Mouse (Mus musculus) gastrocnemius, postnatal 4 days (tissue): Measurements from ENCODE around the gene Dpagt1. TPM values are rescaled to one million over a fixed set of nuclear protein-coding genes. Genes with fewer than 3 reads are reported as not detected.
A peak's percentile ranks its signal among the peaks of the same experiment; 100 is the strongest.
"Not testable (repeated sequence)": the region's sequence is repeated elsewhere in the genome, so short reads cannot be mapped to it uniquely, and the experiment has no call there.

Source experiments
- DNase-seq, 2 experiments: peaks; one replicate each; pipeline ENCODE4 v3.0.0; 2021 to 2022; ENCODE audit warnings: low spot score in 2 of 2, mixed read lengths in 2 of 2
- total RNA-seq, 2 experiments: library from RNA; stranded (reverse); gene quantifications; 2 replicates each; pipeline ENCODE4 v1.2.3; 2021

Gene Dpagt1
- total RNA-seq, 2 experiments from 2014 or later, result 18.4 to 18.8 TPM

- DNase-seq, result no peak
Measured at GRCm38 (mm10) chr9:44318076-44318825, 7.6 kb upstream of the Dpagt1 start.

- DNase-seq, result no peak
Measured at GRCm38 (mm10) chr9:44318826-44319095, 7.1 kb upstream of the Dpagt1 start.

DNA sequence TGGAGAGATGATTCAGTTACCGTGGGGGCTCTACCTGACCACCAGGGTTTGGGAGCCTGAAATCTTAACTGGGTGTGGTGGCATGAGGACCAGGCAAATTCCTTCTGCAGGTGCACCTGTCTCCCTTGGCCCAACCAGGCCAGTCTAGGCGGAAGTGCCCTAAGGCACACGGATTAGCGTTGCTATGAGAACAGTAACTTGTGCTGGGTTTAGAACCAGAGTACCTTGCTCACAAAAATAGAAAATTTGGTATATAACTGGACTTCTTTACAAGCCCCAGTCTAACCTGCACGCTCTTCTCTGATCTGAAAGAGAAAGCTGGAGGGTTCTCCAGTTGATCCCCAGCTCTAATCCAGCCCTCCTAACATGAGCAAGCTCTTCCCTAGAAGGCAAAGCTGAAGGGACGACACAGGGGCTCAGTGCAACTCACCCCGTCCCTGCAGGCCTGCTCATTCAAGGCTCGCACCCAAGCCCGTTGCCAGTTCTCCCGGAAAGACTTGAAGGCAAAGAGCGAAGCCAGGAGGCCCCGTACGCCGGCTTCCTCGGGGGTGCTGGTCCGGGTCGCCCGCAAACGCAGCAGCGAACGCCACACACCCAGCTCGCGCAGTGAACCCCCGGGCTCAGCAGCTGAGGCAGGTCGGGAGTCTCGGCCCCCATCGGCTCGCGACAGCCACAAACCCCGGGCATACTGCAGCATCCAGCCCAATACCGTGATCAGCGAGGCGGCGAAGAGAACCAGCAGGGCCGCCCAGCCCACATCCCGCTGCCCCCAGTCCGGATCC, 6.5 kb upstream of the Dpagt1 start:
- DNase-seq, result no peak

DNA sequence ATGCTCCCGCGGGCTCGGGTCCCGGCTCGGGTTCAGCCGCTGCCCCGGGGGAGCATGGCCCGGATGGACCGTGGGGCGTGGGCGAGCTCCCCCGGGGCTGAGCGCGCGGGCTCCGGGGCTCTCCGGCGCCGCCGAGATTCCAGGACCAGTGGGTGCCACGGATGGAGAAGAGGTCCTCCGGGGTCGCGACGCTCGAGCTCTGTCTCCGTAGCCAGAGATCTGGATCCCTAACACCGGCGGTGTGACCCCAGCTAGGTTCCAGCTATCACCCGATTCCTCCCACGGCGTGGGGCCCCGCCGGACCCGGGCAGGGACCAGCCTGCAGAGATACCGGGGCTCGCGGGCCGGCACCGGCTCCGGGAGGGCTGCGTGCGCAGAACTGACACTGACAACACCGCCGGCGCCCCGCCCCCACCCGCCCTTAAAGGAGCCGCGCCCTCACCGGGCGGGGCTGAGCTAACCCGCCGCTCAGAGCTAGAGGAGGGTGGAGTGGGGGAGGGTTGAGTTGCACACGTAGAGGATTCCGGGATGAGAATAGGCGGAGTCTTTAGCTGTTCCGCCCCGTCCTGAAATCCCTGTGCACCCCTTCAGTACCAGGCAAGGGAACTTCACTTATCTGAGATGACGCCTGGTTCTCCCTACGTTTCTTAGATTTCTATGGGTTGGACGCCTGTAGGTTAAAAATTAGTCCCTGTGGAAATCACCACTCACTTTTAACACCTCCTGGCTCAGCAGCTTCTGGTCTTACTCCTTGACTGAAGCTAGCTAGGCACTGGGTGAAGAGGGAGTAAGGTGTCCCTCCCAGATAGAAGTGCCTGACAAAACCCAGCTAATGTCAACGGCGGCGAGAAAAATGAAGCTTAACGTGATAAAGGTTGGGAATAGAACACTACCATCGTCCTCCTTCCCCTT, 5.7 kb upstream of the Dpagt1 start, which contains the start of gene C2cd2l:
Gene C2cd2l, minus strand, starts transcription at position 399 of the 912 bp plus-strand sequence.
- DNase-seq, result peak; percentile 73 to 89

- no peak for DNase-seq
Measured at GRCm38 (mm10) chr9:44320799-44321133, 5.1 kb upstream of the Dpagt1 start.

- DNase-seq, result not testable (repeated sequence)
Measured at GRCm38 (mm10) chr9:44323656-44324055, 2.2 kb upstream of the Dpagt1 start.

GRCm38 (mm10) chr9:44324147-44324546, 1.7 kb upstream of the Dpagt1 start:
- no peak for DNase-seq

GRCm38 (mm10) chr9:44325032-44325767, 619 bp upstream of the Dpagt1 start:
- DNase-seq, result not testable (repeated sequence)

- DNase-seq, result peak; percentile 63 to 80
Measured at GRCm38 (mm10) chr9:44326371-44327063, 698 bp downstream of the Dpagt1 start.

GRCm38 (mm10) chr9:44327064-44327711, 1.4 kb downstream of the Dpagt1 start:
- no peak for DNase-seq

DNA sequence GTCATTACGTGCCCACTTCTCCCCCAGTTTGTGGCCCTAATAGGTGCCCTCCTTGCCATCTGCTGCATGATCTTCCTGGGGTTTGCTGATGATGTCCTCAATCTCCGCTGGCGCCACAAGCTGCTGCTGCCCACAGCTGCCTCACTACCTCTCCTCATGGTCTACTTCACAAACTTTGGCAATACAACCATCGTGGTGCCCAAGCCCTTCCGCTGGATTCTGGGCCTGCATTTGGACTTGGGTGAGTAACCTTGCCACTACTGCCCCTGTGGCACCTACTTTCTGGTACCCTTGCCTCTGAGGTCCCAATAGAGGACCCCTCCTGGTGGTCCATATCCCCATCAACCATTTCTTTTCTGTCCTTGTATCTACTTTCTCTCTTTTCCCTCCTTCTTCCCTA, 2.1 kb downstream of the Dpagt1 start:
- no peak for DNase-seq

DNA sequence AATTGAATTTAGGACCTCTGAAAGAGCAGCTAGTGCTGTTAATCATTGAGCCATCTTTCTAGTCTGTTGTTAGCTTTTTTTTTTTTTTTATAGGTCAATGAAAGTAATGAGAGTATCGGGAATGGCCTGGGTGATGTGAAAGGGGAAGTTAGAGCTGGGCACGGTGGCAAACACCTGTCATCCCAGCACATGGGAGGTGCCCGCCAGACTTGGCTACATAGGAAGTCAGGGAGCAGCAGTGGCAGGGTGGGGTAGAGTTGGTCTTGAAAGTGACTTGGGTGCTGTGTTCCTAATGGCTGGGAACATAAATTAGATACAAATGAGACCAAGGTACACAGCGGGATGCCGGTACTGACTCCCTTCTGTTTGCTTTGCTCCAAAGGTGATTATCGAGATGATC, 4.9 kb downstream of the Dpagt1 start:
- DNase-seq, result no peak

GRCm38 (mm10) chr9:44332918-44333638, 7.3 kb downstream of the Dpagt1 start:
- DNase-seq, result no peak

- DNase-seq, result peak; percentile 89 to 98
Measured at GRCm38 (mm10) chr9:44334396-44335330, 8.8 kb downstream of the Dpagt1 start, which contains the start of gene H2afx. Gene H2afx (plus strand): TSS chr9:44334694.

GRCm38 (mm10) chr9:44335331-44336092, 9.7 kb downstream of the Dpagt1 start:
- peak; percentile 48 for DNase-seq

DNA sequence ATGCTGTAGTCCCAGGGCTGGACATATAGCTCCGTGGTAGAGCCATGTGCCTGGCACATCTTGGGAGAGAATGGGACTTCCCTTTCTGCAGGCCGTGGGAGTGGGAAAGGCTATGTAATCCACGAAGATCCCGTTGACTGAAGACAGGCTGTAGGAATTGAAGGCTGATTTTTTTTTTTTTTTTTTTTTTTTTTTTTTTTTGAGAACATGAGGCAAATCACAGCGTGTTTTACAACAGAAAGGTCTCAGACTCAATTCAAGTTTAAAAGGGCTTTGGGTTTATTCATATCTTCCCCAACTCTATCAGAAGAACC, 10.2 kb downstream of the Dpagt1 start:
- DNase-seq, result no peak

- DNase-seq, result not testable (repeated sequence)
Measured at GRCm38 (mm10) chr9:44336513-44336912, 10.7 kb downstream of the Dpagt1 start.
